Mouse (Mus musculus) ovary, adult 18-20 months (tissue): Measurements from ENCODE around the gene Srrm1.
"Not testable (repeated sequence)": the region's sequence is repeated elsewhere in the genome, so short reads cannot be mapped to it uniquely, and the experiment has no call there.

ENCODE experiments used
- DNase-seq: peaks from one replicate; pipeline ENCODE4 v3.0.0; 2022; ENCODE audit warnings: low spot score, mixed read lengths

The Srrm1 gene

GRCm38 (mm10) chr4:135300248-135301041 lies 52.7 kb downstream of the Srrm1 start:
- no peak for DNase-seq

DNA sequence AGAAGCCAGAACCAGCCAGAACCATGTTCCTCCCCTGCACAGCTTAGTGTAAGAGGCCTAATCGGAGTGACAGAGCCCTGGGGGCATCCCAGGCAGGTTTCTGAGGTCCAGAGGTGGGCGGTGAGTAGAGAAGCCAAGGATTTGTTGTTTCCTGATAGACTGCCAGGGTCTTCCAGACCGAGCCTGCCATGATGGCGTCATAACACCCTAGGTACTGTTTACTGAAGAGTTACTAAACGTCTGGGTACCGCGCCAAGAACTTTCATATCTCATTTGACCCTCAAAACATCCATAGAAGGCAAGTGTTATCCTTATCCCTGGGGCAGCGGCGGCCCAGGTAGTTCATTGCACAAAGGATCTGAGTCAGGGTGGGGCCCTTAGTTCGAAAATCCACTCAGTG lies 54.4 kb downstream of the Srrm1 start:
- no peak for DNase-seq

DNA sequence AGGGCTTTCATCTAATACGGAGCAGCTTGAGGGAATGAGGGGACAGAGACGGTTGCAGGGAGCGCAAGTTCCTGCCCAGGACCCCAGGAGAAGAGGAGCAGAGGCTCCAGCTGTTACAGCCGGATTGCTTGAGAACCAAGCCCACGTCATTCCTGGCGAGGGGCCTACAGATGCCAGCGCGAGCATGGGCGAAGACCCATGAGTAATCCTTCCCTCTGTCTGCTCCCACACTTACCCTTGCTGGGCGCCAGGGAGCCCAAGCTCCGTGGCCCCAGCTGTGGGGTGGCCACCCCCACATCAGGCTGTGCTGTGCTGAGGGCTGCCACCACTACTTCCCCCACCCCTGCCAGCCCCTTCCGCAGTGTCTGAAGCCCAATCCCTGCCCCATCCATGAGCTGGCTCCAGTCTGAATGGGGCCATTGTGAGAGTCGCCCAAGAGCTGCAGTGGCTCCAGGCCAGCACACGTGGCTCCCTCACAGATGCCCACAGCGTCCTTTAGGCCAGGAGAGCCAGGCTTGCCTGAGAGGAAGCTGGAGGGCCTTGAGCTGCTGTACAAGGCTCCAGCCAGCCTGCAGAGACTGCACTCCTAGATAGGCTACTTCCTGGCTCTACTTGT lies 55.1 kb downstream of the Srrm1 start:
- DNase-seq, result no peak

GRCm38 (mm10) chr4:135297146-135297545 lies 56.0 kb downstream of the Srrm1 start:
- no peak for DNase-seq

DNA sequence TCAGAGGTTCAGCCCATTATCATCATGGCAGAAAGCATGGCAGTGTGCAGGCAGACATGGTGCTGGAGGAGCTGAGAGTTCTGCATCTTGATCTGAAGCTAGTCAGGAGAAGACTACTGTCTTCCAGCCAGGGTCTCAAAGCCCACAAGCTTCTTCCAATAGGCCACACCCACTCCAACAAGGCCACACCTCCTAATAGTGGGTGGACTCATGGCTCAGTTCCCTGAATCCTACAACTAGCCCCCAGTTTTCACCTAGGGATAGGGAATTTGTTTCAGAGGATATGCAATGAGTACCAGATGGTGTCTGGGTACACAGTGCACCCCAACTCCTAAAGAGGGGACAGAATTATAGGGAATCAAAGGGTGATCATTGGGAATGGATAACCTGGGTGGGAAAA lies 56.6 kb downstream of the Srrm1 start:
- DNase-seq, result no peak

GRCm38 (mm10) chr4:135293813-135294212 lies 59.3 kb downstream of the Srrm1 start:
- DNase-seq, result no peak

GRCm38 (mm10) chr4:135292477-135293089 lies 60.5 kb downstream of the Srrm1 start:
- DNase-seq, result no peak

GRCm38 (mm10) chr4:135291841-135292240 lies 61.3 kb downstream of the Srrm1 start:
- DNase-seq, result no peak

DNA sequence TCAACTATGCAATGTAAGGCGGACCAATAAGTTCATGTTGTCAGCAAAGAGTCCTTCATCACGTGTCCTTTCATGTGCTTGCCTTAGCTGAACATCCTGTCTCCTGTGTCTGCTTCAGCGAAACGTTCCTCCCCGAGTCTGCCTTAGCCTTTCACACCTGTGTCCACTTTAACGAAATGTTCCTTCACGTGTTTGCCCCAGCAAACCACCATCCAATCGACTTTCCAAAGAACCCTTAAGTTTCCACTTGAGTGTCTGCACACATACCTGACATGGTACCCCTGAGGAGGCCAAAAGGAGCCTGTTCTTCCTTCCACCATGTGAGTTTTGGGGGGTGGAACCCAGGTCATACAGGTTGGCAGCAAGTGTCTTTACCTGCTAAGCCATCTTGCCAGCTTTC lies 61.9 kb downstream of the Srrm1 start:
- no peak for DNase-seq

GRCm38 (mm10) chr4:135287975-135288374 lies 65.1 kb downstream of the Srrm1 start:
- DNase-seq, result no peak

DNA sequence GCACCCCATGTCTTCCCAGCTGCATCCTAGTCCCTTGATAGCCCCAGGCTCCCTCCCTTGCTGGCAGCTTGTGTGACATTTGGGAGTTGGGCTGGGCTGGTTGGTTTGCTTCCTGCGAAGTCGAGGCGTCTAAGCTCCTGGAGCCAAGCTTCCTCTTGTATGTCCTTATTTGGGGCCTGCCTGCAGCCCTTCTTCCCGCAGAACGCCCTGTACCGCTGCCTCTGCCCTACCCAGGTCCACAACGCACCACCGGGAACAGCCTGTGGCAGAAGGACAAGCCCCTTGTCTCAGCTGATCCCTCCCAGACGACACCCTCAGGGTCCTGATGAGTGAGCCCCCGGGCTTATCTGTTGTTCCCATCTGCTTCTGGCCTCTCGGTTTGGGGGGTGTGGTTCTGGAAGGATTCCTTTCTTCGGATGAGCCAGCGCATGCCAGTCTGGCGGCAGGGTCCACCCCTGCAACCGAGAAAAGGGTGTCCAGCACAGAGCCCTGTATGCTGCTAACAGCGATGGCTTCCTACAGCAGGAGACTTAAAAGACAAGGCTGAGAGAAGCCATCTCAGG lies 66.2 kb downstream of the Srrm1 start:
- no peak for DNase-seq

GRCm38 (mm10) chr4:135286033-135286622 lies 67.0 kb downstream of the Srrm1 start:
- no peak for DNase-seq

GRCm38 (mm10) chr4:135285436-135285835 lies 67.7 kb downstream of the Srrm1 start:
- no peak for DNase-seq

DNA sequence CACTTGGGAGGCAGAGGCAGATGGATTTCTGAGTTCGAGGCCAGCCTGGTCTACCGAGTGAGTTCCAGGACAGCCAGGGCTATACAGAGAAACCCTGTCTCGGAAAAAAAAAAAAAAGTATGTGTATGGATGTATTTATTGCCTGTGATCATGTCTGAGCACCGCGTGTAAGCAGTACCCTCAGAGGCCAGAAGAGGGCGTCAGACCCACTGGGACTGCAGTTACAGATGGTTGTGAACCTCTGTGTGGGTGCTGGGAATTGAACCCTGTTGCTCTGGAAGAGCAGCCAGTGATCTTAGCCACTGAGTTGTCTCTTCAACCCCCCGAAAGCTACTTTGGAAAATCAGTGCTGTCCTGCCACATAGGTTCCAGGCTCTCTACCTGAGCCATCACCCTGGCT lies 69.2 kb downstream of the Srrm1 start:
- no peak for DNase-seq

- no peak for DNase-seq
Measured at GRCm38 (mm10) chr4:135283417-135283816, 69.7 kb downstream of the Srrm1 start.

DNA sequence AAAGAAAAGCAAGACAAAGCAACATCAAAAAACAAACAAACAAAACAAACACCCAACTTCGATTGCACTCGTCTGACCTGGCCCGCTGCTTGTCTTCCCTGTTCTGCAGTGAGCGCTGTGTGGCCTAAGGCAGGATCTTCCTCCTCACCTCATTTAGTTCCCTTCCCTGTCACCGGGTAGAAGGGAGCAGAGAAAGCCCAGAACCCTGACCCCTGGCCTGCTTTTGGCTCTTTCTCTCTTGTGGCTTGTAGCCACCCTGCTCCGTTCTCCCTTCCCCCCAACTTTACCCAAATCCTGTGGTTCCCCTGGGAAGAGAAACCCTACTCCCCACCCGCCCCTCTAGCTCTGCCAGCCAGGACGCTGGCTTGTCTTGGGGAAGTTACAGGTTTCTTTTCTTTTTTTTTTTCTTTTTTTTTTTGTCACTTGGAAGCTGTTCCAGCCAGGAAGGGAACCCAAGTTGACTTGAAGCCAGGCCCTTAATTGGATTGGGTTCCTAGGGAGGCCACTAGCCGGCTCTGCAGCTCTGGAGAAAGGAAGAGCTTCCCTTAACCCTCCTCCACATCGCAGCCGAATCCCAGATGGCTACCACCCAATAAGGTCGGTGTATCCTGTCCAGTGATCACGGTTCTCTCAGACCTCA lies 70.3 kb downstream of the Srrm1 start:
- DNase-seq, result no peak

DNA sequence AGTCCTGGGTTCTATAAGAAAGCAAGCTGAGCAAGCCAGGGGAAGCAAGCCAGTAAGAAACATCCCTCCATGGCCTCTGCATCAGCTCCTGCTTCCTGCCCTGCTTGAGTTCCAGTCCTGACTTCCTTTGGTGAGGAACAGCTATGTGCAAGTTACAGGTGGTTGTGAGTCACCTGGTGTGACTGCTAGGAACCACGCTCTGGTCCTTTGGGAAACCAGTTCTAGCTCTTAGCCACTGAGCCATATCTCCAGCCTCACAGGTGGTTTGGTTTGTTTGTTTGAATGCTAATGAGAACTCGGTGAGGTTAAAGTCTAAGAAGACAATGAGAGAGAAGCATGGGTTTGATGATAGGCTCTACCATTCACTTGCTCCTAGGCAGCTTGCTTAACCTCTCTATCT lies 73.1 kb downstream of the Srrm1 start:
- DNase-seq, result not testable (repeated sequence)

- no peak for DNase-seq
Measured at GRCm38 (mm10) chr4:135276681-135277379, 76.3 kb downstream of the Srrm1 start.

GRCm38 (mm10) chr4:135274761-135275160 lies 78.4 kb downstream of the Srrm1 start:
- DNase-seq, result no peak

GRCm38 (mm10) chr4:135273307-135273682 lies 79.8 kb downstream of the Srrm1 start:
- no peak for DNase-seq

GRCm38 (mm10) chr4:135272640-135273306 lies 80.3 kb downstream of the Srrm1 start, which contains the start of gene Clic4:
Clic4 (minus strand) TSS chr4:135272814.
- DNase-seq, result peak; percentile 100
